Mouse (Mus musculus): ENCODE measurements around the gene Muc5b.
"Not testable (repeated sequence)": the region's sequence is repeated elsewhere in the genome, so short reads cannot be mapped to it uniquely, and the experiment has no call there.

Muc5b gene

DNA sequence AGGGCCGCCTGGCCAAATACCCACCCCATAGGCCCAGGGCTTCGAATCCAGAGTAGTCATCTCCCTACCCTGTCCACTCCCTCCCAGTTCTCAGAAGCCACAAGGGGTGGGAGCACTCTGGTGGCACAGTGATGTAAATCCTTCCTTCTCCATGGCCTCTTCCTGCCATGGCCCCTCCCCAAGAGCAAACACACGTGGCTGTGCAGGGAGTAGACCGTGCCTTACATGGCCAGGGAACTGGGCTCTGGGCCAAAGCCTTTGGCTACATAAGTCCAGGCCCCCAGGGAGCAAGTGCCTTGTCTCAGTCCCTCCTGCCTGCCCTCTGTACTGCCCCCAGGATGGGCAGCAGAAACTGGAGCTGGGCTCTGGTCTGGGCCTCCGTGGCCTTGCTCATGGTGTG, at the start of gene Muc5b:
Muc5b (plus strand) TSS at position 292 of the 400 bp plus-strand sequence.
- DNase-seq: peak; percentile 57 to 64

DNA sequence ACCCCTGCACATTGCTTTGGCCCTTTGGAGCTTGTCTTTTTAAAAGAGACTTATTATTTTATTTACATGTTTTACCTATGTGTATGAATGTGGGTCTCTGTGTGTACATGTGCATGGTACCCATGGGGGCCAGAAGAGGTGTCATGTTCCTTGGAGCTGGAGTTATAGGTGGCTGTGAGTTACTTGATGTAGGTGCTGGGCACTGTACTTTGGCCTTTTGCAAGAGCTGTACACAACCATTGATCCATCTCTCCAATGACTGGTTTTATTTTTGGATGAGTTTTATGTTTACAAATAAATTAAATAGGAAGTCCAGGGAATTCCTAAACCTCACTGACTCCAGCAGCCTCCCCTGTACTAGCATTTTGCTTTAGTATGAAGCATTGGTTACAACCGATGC, 44.6 kb upstream of the Muc5b start:
- no peak for DNase-seq

DNA sequence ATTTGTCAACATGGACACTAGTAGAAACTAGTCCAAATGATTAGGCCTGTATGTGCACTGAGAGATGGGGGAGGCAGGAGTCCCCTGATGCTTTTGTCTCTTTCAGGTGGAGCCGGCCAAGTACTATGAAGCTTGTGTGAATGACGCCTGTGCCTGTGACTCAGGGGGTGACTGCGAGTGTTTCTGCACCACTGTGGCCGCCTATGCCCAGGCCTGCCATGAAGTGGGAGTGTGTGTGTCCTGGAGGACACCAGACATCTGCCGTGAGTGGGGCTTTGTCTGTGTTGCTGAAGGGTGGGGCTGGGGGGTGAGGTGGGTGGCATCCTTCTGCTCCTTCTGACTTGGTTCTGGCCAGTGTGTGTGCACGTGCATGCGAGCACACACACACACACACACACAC, 35.7 kb upstream of the Muc5b start:
- DNase-seq: no peak

DNA sequence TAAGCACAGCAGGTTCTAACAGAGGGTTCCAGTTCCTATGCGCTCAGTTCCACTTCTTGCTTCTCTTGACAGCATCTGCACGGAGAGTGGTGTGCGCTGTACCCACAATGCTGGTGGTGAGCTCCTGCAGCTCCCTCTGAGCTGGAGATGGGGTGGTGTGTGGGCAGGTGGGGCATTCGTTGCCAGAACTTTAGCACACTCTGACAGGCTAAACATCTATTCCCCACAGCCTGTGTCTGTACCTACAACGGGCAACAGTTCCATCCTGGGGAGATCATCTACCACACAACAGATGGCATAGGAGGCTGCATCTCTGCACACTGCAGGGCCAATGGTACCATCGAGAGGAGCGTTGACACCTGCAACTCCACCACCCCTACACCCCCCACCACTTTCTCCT, 33.5 kb upstream of the Muc5b start:
- no peak for DNase-seq

DNA sequence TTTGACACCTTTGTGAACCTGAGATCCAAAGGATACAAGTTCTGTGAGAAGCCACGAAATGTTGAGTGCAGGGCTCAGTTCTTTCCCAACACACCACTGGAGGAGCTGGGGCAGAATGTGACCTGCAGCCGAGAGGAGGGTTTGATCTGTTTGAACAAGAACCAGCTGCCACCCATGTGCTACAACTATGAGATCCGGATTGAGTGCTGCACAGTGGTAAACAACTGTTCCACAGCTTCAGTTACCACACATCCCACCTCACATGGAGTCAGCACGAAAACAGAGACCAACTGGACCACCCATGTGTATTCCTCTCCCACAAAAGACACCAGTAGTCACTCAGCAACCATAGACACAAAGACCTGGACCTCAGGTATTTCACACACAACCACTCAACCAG, 31.0 kb upstream of the Muc5b start:
- not testable (repeated sequence) for DNase-seq

DNA sequence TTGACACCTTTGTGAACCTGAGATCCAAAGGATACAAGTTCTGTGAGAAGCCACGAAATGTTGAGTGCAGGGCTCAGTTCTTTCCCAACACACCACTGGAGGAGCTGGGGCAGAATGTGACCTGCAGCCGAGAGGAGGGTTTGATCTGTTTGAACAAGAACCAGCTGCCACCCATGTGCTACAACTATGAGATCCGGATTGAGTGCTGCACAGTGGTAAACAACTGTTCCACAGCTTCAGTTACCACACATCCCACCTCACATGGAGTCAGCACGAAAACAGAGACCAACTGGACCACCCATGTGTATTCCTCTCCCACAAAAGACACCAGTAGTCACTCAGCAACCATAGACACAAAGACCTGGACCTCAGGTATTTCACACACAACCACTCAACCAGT, 28.9 kb upstream of the Muc5b start:
- DNase-seq: not testable (repeated sequence)

DNA sequence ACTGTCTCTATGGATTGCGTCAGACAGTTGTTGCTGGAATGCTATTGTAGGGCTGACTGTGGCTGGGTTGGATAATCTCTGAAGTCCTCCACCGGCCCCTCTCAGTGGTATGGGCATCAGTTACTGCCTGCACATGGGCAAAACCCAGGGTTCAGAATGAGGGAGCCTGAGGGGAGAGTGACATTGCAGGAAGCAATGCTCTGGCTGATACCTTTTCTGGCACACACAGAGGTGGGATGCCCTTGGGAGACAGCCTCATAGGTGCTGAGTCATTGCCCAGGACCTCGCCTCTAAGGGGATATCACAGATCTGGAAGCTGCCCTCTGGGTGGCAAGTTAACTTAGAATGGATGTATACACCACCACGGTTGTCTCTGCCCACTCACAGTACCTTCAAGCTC, 25.5 kb upstream of the Muc5b start:
- DNase-seq: no peak

DNA sequence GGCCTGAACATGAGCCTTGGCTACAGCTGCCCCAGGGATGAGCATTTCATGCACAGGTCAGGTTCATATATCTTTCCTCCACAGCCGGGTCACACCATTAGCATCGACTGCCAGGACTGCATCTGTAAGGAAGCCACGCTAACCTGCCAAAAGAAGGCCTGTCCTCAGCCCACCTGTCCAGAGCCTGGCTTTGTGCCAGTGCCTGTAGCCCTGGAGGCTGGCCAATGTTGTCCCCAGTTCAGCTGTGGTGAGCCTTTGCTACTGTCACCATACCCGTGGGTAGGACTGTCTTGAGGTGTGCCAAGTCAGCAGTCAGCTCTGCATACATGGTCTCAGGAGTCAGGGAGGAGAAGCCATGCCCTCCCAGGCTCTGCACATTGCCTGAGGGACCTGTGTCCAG, 23.5 kb upstream of the Muc5b start:
- DNase-seq: peak; percentile 71 to 72

DNA sequence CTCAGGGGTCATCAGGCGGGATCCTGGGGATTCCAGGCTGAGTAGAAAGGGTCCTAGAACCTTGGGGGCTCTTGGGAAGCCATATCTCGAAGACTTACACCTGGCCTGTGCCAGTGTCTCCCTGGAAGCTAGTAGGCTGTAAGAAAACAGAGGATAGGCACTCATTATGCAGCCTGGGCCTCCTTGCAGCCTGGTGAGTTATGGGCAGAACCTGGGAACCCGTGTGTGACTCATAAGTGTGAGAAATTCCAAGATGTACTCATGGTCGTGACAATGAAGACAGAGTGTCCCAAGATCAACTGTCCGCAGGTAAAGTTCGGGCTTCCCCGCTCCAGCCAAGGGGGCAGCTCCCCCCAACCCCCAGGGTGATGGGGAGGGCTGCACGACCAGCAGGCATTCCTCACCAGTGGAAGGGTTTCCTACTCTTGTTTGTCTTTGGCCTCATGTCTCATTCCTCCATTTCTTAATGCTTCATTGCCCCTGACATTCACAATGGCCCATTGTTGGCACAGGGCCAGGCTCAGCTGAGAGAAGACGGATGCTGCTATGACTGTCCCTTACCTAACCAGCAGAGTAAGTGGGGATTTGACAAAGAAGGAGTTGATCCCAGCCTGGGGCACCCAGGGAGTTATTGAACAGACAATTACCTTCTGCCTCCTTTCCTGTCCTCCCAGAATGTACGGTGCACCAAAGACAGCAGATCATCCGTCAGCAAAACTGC, 21.4 kb upstream of the Muc5b start:
- DNase-seq: peak; percentile 82 to 84

DNA sequence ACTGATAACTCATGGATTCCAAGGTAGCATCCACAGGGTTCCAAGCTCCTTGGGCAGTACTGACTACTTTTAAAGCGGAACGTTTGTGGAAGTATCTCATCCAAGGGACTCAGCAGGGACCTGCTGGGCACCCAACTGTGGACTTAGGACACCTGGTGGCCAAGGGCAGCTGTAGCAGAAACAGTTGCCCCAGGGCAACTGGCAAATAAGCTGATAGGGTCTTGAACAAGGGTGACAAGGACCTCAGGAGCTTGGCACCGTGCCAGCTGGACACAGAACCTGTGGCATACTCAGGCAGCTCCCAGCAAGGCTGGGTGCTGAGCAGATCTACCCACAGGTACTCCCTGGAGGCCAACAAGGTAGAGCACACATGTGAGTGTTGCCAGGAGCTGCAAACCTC, 20.6 kb upstream of the Muc5b start:
- DNase-seq: peak; percentile 45 to 51

DNA sequence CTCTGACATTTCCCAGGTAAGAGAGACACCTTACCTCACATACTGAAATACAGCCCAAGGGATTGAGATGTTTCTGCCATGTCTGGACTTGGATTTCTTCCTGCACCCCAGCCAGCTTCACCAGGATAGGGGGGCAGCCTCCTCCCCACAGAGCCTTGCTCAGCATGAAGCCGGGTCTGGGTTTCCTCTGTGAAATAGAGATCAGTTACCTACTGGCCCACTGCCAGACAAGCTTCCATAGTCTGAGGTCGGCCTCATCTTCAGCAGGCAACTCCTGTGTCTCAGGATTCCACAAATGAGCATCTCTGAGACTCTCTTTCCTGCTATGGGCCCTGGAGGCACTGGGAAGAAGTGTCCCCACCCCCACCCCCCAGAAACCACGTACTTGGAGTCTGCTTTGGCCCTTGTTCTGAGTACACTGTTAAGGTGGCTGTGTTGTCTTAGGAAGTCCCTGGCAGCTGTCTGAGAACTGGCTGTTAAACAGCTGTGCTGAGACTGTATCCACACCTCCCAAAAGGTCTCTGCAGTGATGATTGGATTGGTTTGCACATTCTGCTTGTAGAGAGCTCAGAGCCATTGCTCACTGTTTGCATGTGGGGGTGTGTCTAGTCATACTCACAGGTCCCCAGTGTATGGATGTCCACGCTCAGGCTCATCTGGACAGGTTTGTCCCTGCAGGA, 16.1 kb upstream of the Muc5b start:
- peak; percentile 26 to 41 for DNase-seq

DNA sequence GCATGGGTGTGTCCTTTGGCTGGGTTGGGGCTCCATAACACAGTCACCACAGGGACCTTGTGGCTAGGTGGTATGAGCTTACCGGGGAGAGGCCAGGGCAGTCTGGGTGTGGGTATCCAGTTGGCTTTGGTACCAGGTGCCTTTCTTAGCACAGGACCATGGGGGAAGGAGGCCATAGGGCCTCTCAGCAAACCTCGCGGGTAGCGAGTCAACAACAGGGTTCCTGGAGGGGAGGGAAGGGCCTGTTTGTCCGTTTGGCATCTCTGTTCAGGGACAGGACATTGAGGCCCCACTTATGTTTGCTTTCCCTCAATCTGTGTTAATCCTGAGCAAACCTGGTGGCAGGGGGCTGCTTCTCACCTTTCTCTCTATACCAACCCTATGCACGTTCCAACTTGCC, 15.2 kb upstream of the Muc5b start:
- no peak for DNase-seq

DNA sequence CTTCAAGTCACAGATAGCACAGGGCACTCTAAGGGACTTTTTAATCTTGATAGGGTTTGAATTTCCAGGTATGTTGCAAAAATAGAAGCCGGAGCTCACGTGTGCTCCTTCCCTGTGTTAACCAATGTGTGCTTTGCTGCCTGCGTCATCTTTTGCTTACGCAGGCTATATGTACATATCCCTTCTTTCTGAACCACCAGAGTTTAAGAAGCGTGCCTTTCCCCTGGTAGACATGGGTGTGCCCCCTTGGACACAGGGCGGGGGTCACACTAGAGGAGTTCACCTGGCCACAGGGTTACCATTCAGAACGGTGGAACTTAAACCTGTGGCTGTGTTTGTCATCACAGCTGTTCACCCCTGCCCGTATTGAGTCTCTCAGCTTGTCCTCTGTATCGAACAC, 14.5 kb upstream of the Muc5b start:
- no peak for DNase-seq

DNA sequence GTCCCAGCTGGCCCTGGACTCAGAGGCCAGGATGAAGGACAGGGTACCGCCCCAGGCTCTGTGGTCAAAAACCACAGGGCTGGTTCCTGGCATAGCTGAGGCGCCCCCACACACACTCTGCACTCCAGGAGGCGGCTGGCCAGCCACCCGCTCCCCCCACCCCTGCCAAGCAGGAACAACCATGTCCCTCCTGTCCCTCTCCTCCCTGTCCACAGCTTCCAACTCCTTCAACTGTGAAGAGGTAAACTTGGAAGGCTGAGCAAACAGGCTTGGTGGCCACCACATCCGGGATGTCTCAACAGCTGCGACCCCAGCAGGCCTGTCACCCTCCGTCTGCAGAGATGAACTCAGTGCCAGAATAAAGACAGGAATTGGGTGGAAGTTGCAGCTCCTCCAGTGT, 2.9 kb upstream of the Muc5b start:
- peak; percentile 53 to 74 for DNase-seq

DNA sequence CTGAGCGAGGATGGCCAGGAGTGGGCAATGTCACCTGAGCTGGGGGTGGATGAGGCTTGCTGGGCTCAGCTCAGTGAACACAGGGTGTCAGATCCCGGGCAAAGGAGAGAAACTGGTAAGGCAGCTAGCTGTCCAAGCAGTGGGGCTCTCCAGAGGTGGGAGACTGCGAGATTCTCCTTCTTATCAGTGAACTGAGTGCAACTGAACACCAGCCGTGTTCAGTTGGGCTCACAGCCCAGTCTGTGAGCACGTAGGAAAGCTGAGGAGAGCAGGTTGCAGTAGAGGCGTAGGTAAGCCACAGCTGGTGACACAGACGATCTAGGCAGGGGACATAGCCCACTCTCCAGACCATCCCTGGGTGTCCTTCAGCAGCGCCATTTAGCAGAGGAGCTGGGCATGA, 2.4 kb upstream of the Muc5b start:
- DNase-seq: peak in 1 of 2 experiments; percentile 17

DNA sequence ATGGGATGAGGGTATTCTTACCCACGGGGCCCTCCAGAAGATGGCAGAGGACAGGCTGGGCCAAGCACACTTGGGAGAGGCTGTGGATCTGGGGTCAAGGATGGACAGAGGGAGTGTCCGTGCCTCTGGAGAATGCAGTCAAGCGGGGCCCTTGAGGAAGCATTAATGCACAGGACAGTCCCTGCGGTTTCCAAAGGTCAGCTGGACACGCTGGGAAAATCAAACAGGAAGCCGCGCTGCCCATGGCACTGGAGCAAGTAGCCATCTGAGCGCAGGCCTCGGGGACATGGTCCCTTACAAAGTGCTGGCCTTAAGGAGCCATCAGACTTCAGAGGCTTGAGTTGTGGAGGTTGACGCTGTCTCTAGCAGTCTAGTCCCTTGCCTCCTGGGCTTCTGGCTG, 1.5 kb downstream of the Muc5b start:
- no peak for DNase-seq

DNA sequence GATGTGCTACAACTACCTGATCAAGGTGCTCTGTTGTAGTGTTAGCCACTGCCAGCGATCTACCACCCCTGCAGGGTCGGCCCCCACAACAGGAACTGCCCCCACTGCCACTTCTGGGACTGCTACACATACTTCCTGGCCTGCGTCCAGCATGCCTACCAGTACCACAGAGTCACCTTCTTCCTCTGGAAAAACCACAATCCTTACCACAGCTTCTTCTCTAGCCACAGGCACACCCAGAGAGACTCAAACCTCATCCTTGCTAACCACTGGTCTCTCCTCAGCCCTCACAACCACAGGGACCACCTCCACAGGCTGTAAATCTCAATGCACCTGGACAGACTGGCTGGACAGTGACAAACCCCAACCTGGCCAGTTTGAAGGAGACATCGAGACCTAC, 22.2 kb downstream of the Muc5b start:
- DNase-seq: no peak

DNA sequence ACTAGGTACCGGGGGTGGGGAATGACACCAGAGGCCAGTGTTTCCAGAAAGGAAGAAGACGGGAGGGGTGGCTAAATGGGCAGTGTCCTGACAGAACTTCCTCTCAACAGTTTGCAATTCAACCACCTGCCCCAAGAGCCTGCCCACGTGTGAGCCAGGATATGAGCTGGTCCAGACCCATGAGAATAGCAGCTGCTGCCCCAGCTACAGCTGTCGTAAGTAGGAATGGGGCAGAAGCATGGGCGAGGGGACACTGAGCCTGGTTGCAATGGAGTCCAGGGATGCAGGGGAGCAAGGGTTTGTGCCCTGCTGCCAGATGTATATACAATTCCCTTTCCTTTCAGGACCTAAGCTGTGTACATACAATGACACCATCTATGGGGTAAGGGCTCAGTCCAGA, 30.8 kb downstream of the Muc5b start:
- no peak for DNase-seq

DNA sequence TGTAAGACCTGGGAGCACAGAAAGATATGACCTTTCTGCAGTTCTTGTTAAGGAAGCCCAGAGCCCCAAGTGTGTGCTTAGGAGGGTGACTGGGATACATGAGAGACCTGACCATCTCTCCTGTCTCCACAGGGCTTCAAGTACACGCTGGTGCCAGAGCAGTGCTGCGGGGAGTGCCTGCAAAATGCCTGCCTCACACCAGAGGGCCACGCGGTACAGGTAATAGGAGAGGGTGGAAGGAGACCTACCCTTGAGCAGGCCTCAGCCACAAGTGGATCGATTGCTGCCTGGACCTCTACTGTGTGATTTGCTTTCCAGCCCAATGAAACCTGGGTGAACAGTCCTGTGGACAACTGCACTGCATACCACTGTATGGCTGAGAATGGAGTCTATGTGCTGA, 31.7 kb downstream of the Muc5b start:
- DNase-seq: peak in 1 of 2 experiments; percentile 30

DNA sequence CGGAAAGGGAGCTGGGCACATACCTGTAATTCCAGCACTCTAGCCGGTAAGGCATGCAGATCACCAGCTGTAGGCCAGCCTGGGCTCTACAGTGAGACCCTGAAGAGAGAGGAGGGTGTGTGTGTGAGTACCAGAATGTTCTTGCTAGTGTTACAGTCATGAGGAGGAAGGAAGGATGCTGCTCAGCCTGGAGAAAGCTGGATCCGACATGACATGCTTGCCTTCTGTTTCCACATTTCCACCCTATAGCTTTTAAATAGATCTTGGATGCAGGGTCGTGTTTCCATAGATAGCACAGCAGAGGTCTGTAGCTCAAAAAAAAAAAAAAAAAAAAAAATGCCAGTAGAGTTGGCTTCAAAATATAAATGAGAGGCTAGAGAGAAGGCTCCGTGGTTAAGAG, 36.0 kb downstream of the Muc5b start:
- DNase-seq: no peak

DNA sequence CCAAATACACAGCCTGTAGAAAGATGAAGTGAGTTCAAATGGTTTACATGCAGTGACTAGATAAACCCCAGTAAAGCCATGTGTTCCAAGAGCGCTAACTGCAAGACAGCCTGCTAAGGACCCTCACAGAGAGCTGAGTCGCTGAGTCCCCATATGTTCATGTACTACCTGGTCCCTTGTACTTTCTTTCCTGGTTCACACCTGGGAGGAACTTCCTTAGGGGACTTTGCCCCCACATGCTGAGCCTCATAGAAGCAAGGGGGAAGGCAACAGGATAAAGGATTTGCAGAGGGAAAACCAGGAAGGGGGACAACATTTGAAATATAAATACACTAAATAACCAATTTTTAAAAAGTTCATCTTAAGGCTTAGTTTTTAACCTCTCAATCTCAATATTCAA, 39.9 kb downstream of the Muc5b start:
- no peak for DNase-seq

DNA sequence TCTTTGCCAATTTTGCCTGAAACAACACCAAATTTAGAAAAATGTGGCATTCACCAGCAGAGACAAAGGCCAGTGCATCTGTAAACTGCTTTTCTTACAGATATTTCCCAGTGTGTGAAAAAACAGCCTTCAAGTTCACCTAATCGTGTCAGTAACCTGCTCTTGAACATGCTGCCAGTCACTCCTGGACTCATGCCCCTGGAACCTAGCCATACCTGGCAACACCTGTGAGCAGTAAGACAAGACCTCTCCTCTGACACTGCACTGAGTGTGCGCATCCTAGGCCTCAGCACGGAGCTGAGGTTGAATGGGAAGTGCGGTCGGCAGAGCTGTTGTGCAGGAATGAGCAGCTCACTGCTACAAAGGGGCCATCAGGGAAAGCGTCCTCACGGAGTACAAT, 53.3 kb downstream of the Muc5b start:
- peak; percentile 53 to 57 for DNase-seq

DNA sequence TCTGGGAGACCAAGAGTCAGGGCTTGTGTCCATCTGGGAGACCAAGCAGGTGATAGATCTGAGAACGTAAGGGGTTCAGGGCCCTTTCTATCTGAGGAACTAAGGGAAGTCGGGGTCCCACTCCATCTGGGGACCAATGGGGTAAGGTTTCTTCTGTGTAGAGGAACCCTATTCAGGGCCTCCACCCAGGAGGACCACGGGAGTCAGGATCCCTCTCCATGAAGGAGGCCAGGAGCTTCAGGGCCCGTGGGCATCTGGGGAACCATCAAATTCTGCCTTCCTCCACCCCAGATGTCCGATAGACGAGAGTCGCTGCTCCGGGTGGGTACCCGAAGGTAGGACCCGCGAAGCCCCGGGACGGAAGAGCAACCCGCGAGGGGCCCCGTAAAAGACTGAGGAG, 63.0 kb downstream of the Muc5b start:
- no peak for DNase-seq

DNA sequence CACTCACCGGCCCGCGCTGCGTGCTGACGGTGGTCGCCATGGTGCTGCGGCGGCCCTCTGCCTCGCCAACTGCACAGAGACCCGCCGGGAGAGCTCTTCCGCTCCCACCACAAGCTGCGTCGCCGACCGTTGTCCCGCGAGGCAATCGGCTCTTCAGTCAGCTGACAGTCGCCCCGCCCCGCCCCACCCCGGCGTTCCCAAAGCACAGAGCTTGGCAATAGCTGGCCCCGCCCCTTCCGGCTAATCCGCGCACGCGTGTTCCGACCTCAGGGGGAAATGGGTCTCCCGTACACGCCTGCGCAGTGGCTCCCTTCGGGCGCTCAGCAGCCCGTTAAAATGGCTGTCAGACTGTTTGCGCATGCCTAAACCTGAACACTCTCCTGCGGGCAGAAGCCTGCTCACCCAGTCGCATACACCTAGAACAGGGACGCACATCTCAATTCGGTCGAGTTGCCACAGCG, 63.4 kb downstream of the Muc5b start:
- DNase-seq: peak; percentile 100

DNA sequence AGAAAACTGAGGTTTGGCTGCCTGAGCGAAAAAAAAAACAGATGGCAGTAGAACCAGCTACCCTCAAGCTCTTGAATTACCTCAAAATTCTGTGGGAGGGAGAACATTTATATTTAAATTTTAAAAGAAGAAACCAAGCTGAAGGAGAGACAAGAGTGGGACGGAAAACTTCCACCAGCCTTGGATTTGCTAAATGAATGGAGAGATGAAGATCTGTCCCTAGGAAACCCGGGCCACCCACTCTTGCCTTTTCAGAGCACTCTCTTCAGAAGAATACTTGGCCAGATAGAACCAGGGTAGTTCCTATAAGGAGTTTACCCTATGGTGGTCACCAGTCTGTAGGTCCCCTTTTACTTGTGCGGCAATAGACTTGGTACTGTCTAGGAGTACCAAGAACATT, 63.9 kb downstream of the Muc5b start:
- no peak for DNase-seq

Measured in cerebellum, postnatal 10 days (tissue).